Mouse (Mus musculus): Measurements from ENCODE around the gene Rasgef1a. TPM values are rescaled to one million over a fixed set of nuclear protein-coding genes. Genes with fewer than 3 reads are reported as not detected.

The Rasgef1a gene
- polyA plus RNA-seq, 1 experiment, result 1.1 TPM

DNA sequence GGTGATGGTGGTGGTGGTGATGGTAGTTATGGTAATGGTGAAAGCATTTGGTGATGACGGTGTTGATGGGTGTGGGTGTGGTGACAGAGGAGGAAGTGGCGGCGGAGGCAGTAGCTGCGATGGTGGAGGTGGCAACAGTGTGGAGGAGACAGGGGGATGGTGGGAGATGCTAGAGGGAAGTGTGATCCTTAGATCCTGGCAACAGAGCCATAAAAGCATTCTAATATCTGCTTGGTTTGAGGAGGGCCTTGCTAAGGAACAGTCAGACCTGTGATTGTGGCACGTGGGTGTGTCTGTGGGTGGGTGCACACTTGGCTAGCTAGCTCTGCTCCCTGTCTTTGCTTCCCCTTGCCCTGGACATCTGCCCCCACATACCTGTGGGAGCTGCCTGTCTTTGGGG, 7.4 kb downstream of the Rasgef1a start:
- TF ChIP-seq POLR2A (IDR thresholded peaks at IDR 0.05; ENCODE audit: control insufficient read depth, extremely low read depth, insufficient read depth, low read length, poor library complexity), result no peak
- TF ChIP-seq CTCF (IDR thresholded peaks at IDR 0.05; ENCODE audit: borderline replicate concordance, control insufficient read depth, extremely low read depth, insufficient read depth, low read length, poor library complexity), result no peak
- Histone ChIP-seq H3K27ac (ENCODE audit: control insufficient read depth, insufficient read depth, low read length) (no peak overlapping the region), H3K36me3 (ENCODE audit: control insufficient read depth, insufficient read depth, low read length) (no peaks in the 10 kb centered on the region), H3K4me3 (ENCODE audit: control insufficient read depth, insufficient read depth, low read length) (no peak overlapping the region), H3K4me1 (replicated peaks; ENCODE audit: control insufficient read depth, insufficient read depth, low read length) (no peaks in the 10 kb centered on the region), H3K27me3 (ENCODE audit: control insufficient read depth, insufficient read depth, low read length) (no peaks in the 10 kb centered on the region)
- WGBS, result 41% methylated on average over 5 of the region's 5 CpGs
- no peak for DNase-seq

DNA sequence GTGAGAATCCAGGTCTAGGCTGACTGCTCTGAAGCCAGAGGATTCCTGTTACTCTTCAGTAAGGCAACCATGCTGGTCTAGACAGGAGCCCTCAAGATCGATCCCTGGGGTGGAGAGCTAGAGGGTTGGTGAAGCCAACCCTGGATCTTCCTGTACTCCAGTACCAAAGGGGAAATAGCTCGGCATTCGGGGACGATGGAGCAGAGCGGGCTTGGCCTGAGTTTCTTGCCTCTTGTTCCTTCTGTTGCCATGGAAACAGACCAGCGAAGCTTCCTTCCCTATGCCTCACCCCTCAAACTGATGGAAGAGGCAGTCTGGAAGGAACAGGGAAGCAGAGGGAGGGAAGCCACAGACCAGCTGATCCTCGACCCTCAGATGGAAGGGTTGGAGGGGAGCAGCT, 8.3 kb downstream of the Rasgef1a start:
- Histone ChIP-seq H3K4me1 (replicated peaks; ENCODE audit: control insufficient read depth, insufficient read depth, low read length) (no peaks in the 10 kb centered on the region), H3K36me3 (ENCODE audit: control insufficient read depth, insufficient read depth, low read length) (no peaks in the 10 kb centered on the region), H3K27me3 (ENCODE audit: control insufficient read depth, insufficient read depth, low read length) (no peaks in the 10 kb centered on the region), H3K27ac (ENCODE audit: control insufficient read depth, insufficient read depth, low read length) (no peak overlapping the region), H3K4me3 (ENCODE audit: control insufficient read depth, insufficient read depth, low read length) (no peak overlapping the region)
- TF ChIP-seq CTCF (IDR thresholded peaks at IDR 0.05; ENCODE audit: borderline replicate concordance, control insufficient read depth, extremely low read depth, insufficient read depth, low read length, poor library complexity) (no peak), POLR2A (IDR thresholded peaks at IDR 0.05; ENCODE audit: control insufficient read depth, extremely low read depth, insufficient read depth, low read length, poor library complexity) (no peak)
- no peak for DNase-seq
- WGBS, result 19% methylated on average over 7 of the region's 7 CpGs

- no peak overlapping the region for H3K4me3 ChIP-seq (ENCODE audit: control insufficient read depth, insufficient read depth, low read length)
- WGBS, result 74% methylated on average over 15 of the region's 15 CpGs
- TF ChIP-seq POLR2A (IDR thresholded peaks at IDR 0.05; ENCODE audit: control insufficient read depth, extremely low read depth, insufficient read depth, low read length, poor library complexity) (no peak), CTCF (IDR thresholded peaks at IDR 0.05; ENCODE audit: borderline replicate concordance, control insufficient read depth, extremely low read depth, insufficient read depth, low read length, poor library complexity) (no peak)
Measured at GRCm38 (mm10) chr6:118022898-118023635, 11.8 kb downstream of the Rasgef1a start.

DNA sequence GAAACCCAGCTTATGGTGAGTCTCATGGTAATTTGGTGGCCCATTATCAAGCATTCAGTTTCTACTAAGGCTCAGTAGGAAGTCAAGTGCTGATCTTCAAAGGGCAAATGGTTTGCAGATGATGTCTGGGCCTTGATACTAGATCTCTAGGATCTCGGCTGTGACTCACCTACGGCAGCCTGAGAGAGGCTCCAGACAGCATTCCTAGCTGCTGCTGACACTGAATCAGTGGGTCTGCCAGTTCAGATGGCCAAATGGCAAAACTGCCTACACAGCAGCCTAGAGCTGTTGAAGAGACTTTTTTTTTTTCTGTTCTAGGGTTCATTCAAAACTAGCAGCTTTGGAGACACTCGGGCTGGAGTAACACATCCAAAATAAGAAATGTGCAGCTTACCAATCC, 15.8 kb downstream of the Rasgef1a start:
- H3K4me3 ChIP-seq (ENCODE audit: control insufficient read depth, insufficient read depth, low read length), result no peak overlapping the region
- 92% methylated on average over 3 of the region's 3 CpGs for WGBS
- H3K27me3 ChIP-seq (ENCODE audit: control insufficient read depth, insufficient read depth, low read length), result no peaks in the 10 kb centered on the region
- TF ChIP-seq CTCF (IDR thresholded peaks at IDR 0.05; ENCODE audit: borderline replicate concordance, control insufficient read depth, extremely low read depth, insufficient read depth, low read length, poor library complexity) (no peak), POLR2A (IDR thresholded peaks at IDR 0.05; ENCODE audit: control insufficient read depth, extremely low read depth, insufficient read depth, low read length, poor library complexity) (no peak)
- no peaks in the 10 kb centered on the region for H3K36me3 ChIP-seq (ENCODE audit: control insufficient read depth, insufficient read depth, low read length)
- no peak overlapping the region for H3K27ac ChIP-seq (ENCODE audit: control insufficient read depth, insufficient read depth, low read length)
- no peaks in the 10 kb centered on the region for H3K4me1 ChIP-seq (replicated peaks; ENCODE audit: control insufficient read depth, insufficient read depth, low read length)
- DNase-seq, result no peak

More at GRCm38 (mm10) chr6:118022898-118023635, 11.8 kb downstream of the Rasgef1a start:
- DNase-seq, result no peak
- Histone ChIP-seq H3K36me3 (ENCODE audit: control insufficient read depth, insufficient read depth, low read length) (no peaks in the 10 kb centered on the region), H3K27me3 (ENCODE audit: control insufficient read depth, insufficient read depth, low read length) (no peaks in the 10 kb centered on the region), H3K4me1 (replicated peaks; ENCODE audit: control insufficient read depth, insufficient read depth, low read length) (no peaks in the 10 kb centered on the region), H3K27ac (ENCODE audit: control insufficient read depth, insufficient read depth, low read length) (no peak overlapping the region)

GRCm38 (mm10) chr6:118031467-118031866, 20.2 kb downstream of the Rasgef1a start:
- Histone ChIP-seq H3K27ac (ENCODE audit: control insufficient read depth, insufficient read depth, low read length) (no peak overlapping the region), H3K36me3 (ENCODE audit: control insufficient read depth, insufficient read depth, low read length) (no peaks in the 10 kb centered on the region), H3K4me3 (ENCODE audit: control insufficient read depth, insufficient read depth, low read length) (no peak overlapping the region), H3K4me1 (replicated peaks; ENCODE audit: control insufficient read depth, insufficient read depth, low read length) (no peaks in the 10 kb centered on the region), H3K27me3 (ENCODE audit: control insufficient read depth, insufficient read depth, low read length) (no peaks in the 10 kb centered on the region)
- TF ChIP-seq CTCF (IDR thresholded peaks at IDR 0.05; ENCODE audit: borderline replicate concordance, control insufficient read depth, extremely low read depth, insufficient read depth, low read length, poor library complexity), result no peak
- no peak for TF ChIP-seq POLR2A (IDR thresholded peaks at IDR 0.05; ENCODE audit: control insufficient read depth, extremely low read depth, insufficient read depth, low read length, poor library complexity)
- DNase-seq, result no peak
- WGBS, result 75% methylated on average over 1 of the region's 1 CpGs

- no peaks in the 10 kb centered on the region for H3K36me3 ChIP-seq (ENCODE audit: control insufficient read depth, insufficient read depth, low read length)
- H3K27ac ChIP-seq (ENCODE audit: control insufficient read depth, insufficient read depth, low read length), result no peak overlapping the region
- no peak overlapping the region for H3K4me3 ChIP-seq (ENCODE audit: control insufficient read depth, insufficient read depth, low read length)
- H3K27me3 ChIP-seq (ENCODE audit: control insufficient read depth, insufficient read depth, low read length), result no peaks in the 10 kb centered on the region
- no peak for DNase-seq
- no peaks in the 10 kb centered on the region for H3K4me1 ChIP-seq (replicated peaks; ENCODE audit: control insufficient read depth, insufficient read depth, low read length)
- 60% methylated on average over 6 of the region's 6 CpGs for WGBS
- no peak for TF ChIP-seq CTCF (IDR thresholded peaks at IDR 0.05; ENCODE audit: borderline replicate concordance, control insufficient read depth, extremely low read depth, insufficient read depth, low read length, poor library complexity)
- TF ChIP-seq POLR2A (IDR thresholded peaks at IDR 0.05; ENCODE audit: control insufficient read depth, extremely low read depth, insufficient read depth, low read length, poor library complexity), result no peak
Measured at GRCm38 (mm10) chr6:118035639-118036038, 24.4 kb downstream of the Rasgef1a start.
